Mouse (Mus musculus) small intestine, adult 2 months (tissue): ENCODE results near the gene Bcas1.

ENCODE experiments used
- CTCF ChIP-seq: fragments of 200-500 bp; IDR thresholded peaks from 2 replicates; pipeline ENCODE4 v1.5.1; 2012; ENCODE audit warnings: low read depth, mild to moderate bottlenecking, control low read depth, inconsistent platforms, low read length, moderate library complexity, mixed read lengths; ENCODE audit not compliant: insufficient replicate concordance, insufficient read length; ENCODE audit errors: extremely low read depth
- POLR2A ChIP-seq: fragments of 200-500 bp; IDR thresholded peaks from 2 replicates; pipeline ENCODE4 v1.6.1; 2012; ENCODE audit warnings: low read depth, mild to moderate bottlenecking, control low read depth, inconsistent platforms, low read length, moderate library complexity

DNA sequence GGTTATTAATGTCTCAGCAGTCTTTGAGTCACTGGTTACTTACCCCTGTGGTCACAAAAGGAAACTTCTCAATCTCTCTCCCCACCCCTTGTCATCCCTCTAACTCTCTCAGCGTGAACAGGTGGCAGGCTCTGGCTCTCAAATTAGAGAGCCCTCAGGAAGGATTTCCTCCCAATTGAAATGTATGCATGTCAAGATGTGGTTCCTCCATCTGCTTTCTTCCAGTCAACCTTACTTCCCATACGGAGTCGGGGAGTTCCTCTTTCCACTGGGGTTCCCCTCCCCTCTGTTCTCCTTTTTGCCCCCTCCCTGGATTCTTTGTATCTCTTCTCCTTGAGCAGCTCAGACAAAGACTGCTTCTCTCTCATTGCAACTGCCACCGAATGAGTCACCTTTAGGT, 8.6 kb upstream of the Bcas1 start:
- TF ChIP-seq CTCF (no peak), POLR2A (no peak)
